Mouse (Mus musculus) kidney, postnatal 0 days (tissue): ENCODE data around the gene Bicra. TPM values are rescaled to one million over a fixed set of nuclear protein-coding genes. Genes with fewer than 3 reads are reported as not detected.

Experiments used
- ATAC-seq: fragments of 200-750 bp; cut with Nextera tagmentation; replicated peaks from 2 replicates; pipeline ENCODE4 v1.8.0; 2017; ENCODE audit warnings: low read depth, moderate number of reproducible peaks, moderate TSS enrichment, moderate library complexity; ENCODE audit not compliant: low FRiP score
- DNase-seq: peaks from one replicate; pipeline ENCODE4 v3.0.0-alpha.2; 2016; ENCODE audit warnings: low spot score
- H3K27ac ChIP-seq: fragments of 300-500 bp; sonication (generic); 2 replicates; pipeline ENCODE4 v1.5.1; 2014; ENCODE audit warnings: mild to moderate bottlenecking
- H3K27me3 ChIP-seq: fragments of 300-500 bp; sonication (generic); 2 replicates; pipeline ENCODE4 v1.6.1; 2014; ENCODE audit warnings: low read length, mixed read lengths; ENCODE audit not compliant: insufficient read depth
- H3K36me3 ChIP-seq: fragments of 300-500 bp; sonication (generic); 2 replicates; pipeline ENCODE4 v1.6.1; 2014; ENCODE audit warnings: low read length, mixed read lengths; ENCODE audit not compliant: insufficient read depth
- H3K4me1 ChIP-seq: fragments of 300-500 bp; sonication (generic); replicated peaks from 2 replicates; pipeline ENCODE4 v1.6.1; 2014; ENCODE audit warnings: antibody characterized with exemption, low read length, mixed read lengths; ENCODE audit not compliant: insufficient read depth
- H3K4me2 ChIP-seq: fragments of 300-500 bp; sonication (generic); 2 replicates; pipeline ENCODE4 v1.6.1; 2014; ENCODE audit warnings: mild to moderate bottlenecking, low read length, moderate library complexity, mixed read lengths
- H3K4me3 ChIP-seq: fragments of 300-500 bp; sonication (generic); replicated peaks from 2 replicates; pipeline ENCODE4 v1.5.1; 2014; ENCODE audit warnings: low read depth, low read length
- H3K9ac ChIP-seq: fragments of 300-500 bp; sonication (generic); 2 replicates; pipeline ENCODE4 v1.6.1; 2014; ENCODE audit warnings: low read depth, low read length
- H3K9me3 ChIP-seq: fragments of 300-500 bp; sonication (generic); replicated peaks from 2 replicates; pipeline ENCODE4 v1.6.1; 2016; ENCODE audit warnings: low read length, inconsistent platforms, mixed read lengths
- CTCF ChIP-seq: IDR thresholded peaks from 2 replicates; pipeline ENCODE4 v1.5.1; 2016; ENCODE audit warnings: antibody characterized with exemption, low read depth, mild to moderate bottlenecking, moderate library complexity
- WGBS: fragments of 180-500 bp; shearing (Covaris S2); extraction: QIAGEN DNeasy Blood & Tissue Kit; methylation state at CpG from one replicate; pipeline ENCODE4 v1.1.7; 2014; 5-methylcytosine and 5-hydroxymethylcytosine counted together
- polyA plus RNA-seq: library from polyadenylated mRNA; unstranded; fragments of >200 nt; fragmentation: Nextera tagmentation; extraction: Ambion mirVana; gene quantifications from 2 replicates; pipeline ENCODE4 v1.2.1, GENCODE M21; 2015

Gene Bicra
- polyA plus RNA-seq, 1 experiment from 2014 or later, result 3.3 TPM

- TF ChIP-seq CTCF, result no peak
- WGBS, result 92% methylated on average over 6 of the region's 6 CpGs
- no peaks in the 10 kb centered on the region for H3K4me1 ChIP-seq
- H3K36me3 ChIP-seq, result no peaks in the 10 kb centered on the region
- H3K4me2 ChIP-seq, result no peak overlapping the region
- H3K4me3 ChIP-seq, result no peak overlapping the region
- H3K27me3 ChIP-seq, result no peaks in the 10 kb centered on the region
- DNase-seq, result no peak
- H3K27ac ChIP-seq, result no peak overlapping the region
- ATAC-seq, result no peak
- no peaks in the 10 kb centered on the region for H3K9me3 ChIP-seq
- no peak overlapping the region for H3K9ac ChIP-seq
Observed at GRCm38 (mm10) chr7:16036972-16037371, 10.7 kb downstream of the Bicra start.

DNA sequence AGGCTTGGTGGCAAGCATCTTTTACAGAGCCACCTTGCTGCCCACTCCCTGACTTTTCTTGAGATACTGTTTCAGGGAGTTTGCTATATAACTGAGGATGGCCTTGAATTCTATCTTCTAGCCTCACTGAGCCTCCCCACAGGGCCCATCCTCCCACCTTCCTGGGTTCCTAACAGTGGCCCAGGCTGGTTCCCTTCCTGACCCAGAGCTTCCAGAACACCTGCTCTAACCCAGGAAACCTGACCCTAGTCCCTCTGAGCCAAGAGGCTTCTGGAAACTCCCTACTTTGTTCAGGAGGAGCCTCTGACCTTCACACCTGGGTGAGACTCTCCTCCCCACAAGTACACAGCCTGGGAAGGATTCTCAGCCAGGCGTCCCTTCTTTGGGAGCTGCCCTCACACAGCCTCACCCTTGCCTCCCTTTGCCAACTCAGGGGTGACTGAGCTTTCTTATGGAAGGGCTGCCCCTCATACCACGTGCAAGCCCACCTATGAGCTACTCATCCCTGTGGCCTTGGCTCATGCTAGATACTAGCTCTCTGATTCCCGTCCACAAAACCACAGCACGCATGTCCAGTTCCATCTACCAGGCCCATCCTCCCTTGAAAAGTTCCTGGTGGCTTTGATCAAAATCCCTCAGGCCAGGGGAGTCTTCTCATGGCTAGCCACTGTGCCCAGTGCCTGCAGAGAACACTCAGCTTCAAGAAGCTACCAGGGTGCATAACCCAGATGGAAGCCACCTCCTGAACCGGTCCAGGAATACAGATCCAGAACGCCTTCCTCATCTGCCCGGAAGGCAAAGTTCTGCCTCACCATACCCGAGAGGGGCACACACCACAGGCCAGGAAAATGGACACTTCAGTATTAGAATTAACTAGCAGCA, 13.9 kb downstream of the Bicra start:
- no peaks in the 10 kb centered on the region for H3K27me3 ChIP-seq
- peak; percentile 79 for ATAC-seq
- H3K4me1 ChIP-seq, result no peaks in the 10 kb centered on the region
- H3K4me3 ChIP-seq, result no peak overlapping the region
- H3K9ac ChIP-seq, result no peak overlapping the region
- H3K27ac ChIP-seq, result peak overlapping the region; percentile 42; the same call in 1 of the 2 replicates
- H3K9me3 ChIP-seq, result no peaks in the 10 kb centered on the region
- WGBS, result 70% methylated on average over 8 of the region's 8 CpGs
- H3K4me2 ChIP-seq, result no peak overlapping the region
- no peaks in the 10 kb centered on the region for H3K36me3 ChIP-seq
- DNase-seq, result peak; percentile 64
- TF ChIP-seq CTCF, result no peak

DNA sequence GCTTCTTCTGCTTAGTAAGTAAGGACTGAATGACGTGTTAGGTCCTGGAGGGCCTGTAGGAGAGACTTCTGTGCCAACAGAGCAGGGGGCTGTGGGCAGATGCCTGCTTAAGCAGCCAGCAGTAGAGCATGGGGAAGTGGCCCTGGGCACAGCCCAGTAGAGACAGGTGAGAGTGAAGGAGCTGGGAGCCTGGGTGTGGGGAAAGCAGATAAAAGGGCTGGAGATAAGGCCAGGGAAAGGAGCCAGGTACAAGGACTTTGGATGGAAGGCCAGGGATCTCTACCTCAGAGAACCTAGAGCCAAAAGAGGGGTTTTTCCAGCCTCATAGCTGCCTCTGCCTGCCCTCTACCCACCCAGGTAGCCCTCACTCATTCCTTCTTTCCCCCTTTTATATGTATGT, 14.7 kb downstream of the Bicra start:
- H3K27ac ChIP-seq, result 0 out of 2 replicates have a peak overlapping the region, but pooled peaks have one; percentile 42
- H3K36me3 ChIP-seq, result no peaks in the 10 kb centered on the region
- H3K4me1 ChIP-seq, result no peaks in the 10 kb centered on the region
- no peaks in the 10 kb centered on the region for H3K27me3 ChIP-seq
- H3K4me2 ChIP-seq, result no peak overlapping the region
- 88% methylated on average over 1 of the region's 1 CpGs for WGBS
- H3K9me3 ChIP-seq, result no peaks in the 10 kb centered on the region
- H3K9ac ChIP-seq, result no peak overlapping the region
- ATAC-seq (no peak), DNase-seq (no peak)
- no peak overlapping the region for H3K4me3 ChIP-seq
- TF ChIP-seq CTCF, result no peak

DNA sequence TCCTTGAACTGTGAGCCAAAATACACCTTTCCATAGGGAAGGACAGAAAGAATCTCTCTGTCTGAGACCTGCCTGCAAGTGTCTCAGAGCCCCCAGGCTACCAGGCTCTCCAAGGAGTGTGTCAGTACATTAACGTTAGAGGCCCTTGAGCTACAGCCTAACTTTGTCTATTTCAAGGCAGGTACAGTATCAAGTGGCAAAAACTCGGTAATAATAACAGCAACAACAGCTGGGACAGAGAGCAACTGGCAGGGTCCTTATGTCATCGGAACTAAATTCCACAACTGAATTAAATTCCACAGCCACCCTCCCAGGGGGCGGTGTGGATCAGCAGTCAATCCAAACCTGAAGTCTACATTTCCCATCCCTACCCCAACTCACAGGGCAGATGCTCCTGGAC, 16.6 kb downstream of the Bicra start:
- Histone ChIP-seq H3K27ac (no peak overlapping the region), H3K4me1 (no peaks in the 10 kb centered on the region), H3K4me2 (no peak overlapping the region), H3K36me3 (0 out of 2 replicates have a peak, but pooled peaks cover 3% of the 10 kb centered on the region), H3K4me3 (no peak overlapping the region), H3K27me3 (no peaks in the 10 kb centered on the region), H3K9me3 (no peaks in the 10 kb centered on the region), H3K9ac (no peak overlapping the region)
- ATAC-seq (no peak), DNase-seq (no peak)
- WGBS, result 81% methylated on average over 4 of the region's 4 CpGs
- TF ChIP-seq CTCF, result no peak

DNA sequence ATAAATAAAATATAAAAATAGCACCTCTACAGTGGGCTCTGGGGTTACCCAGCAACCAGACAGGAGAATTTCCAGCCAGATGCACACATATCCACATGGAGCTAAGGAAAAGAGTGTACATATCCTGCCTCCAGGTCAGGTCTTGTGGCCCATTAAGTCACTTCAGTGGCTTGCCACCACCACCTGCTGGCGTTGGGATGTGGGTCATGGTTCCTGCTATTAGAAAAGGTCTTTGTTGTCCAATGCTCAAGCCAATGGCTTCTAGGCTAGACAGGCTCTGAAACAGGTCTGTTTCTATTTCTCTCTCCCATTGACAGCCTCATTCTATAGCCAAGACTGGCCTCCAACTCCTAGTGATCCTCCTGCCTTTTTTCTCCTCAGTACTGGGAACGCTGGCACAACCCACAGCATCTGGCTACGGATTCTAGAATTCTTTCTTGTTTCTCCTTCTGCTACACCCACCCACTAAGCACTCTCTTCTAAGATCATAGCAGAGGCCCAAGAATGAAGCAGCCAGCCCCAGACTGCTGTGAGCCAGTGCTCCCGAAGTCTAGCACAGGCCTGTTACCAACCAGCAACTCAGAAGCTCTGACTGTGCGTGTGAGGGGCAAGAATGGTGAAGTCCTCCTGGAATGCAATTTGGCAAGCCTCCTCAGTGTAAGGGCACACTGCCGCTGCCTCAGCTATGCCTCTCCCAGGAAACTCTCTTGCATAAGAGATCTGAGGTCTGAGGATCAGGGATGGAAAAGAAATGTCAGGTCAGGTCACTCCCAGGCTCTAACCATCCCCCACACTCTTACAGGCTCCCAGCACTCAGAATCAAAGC, 19.4 kb downstream of the Bicra start:
- Histone ChIP-seq H3K4me3 (no peak overlapping the region), H3K36me3 (0 out of 2 replicates have a peak, but pooled peaks cover 3% of the 10 kb centered on the region), H3K4me2 (no peak overlapping the region), H3K9ac (no peak overlapping the region), H3K9me3 (no peaks in the 10 kb centered on the region), H3K4me1 (no peaks in the 10 kb centered on the region), H3K27me3 (no peaks in the 10 kb centered on the region), H3K27ac (no peak overlapping the region)
- peak; percentile 37 for TF ChIP-seq CTCF
- DNase-seq (no peak), ATAC-seq (no peak)
- WGBS, result 79% methylated on average over 6 of the region's 6 CpGs

- DNase-seq (no peak), ATAC-seq (no peak)
- H3K27ac ChIP-seq, result no peak overlapping the region
Observed at GRCm38 (mm10) chr7:16024603-16025222, 23.0 kb downstream of the Bicra start.

More at GRCm38 (mm10) chr7:16024603-16025222, 23.0 kb downstream of the Bicra start:
- Histone ChIP-seq H3K9ac (no peak overlapping the region), H3K4me2 (no peak overlapping the region), H3K27me3 (no peaks in the 10 kb centered on the region), H3K9me3 (no peaks in the 10 kb centered on the region), H3K4me1 (no peaks in the 10 kb centered on the region), H3K36me3 (0 out of 2 replicates have a peak, but pooled peaks cover 3% of the 10 kb centered on the region), H3K4me3 (no peak overlapping the region)
- TF ChIP-seq CTCF, result no peak
- 88% methylated on average over 8 of the region's 8 CpGs for WGBS
